Mouse (Mus musculus) bone marrow, adult 2 months (tissue): ENCODE measurements at regions not wholly inside any gene's neighbourhood (a gene's known extent, or its start where the extent isn't known, plus 50 kb on each side); places are given as distances from the start of the nearest gene placed in this dataset.

ENCODE experiments used
- CTCF ChIP-seq: fragments of 200-500 bp; IDR thresholded peaks from 2 replicates; pipeline ENCODE4 v1.5.1; 2011; ENCODE audit warnings: low read length, control low read depth; ENCODE audit not compliant: control insufficient read depth, insufficient read depth
- POLR2A ChIP-seq: fragments of 200-500 bp; IDR thresholded peaks from 2 replicates; pipeline ENCODE4 v1.6.1; 2011; ENCODE audit warnings: low read depth, mild to moderate bottlenecking, control low read depth, low read length, borderline replicate concordance; ENCODE audit not compliant: control insufficient read depth

DNA sequence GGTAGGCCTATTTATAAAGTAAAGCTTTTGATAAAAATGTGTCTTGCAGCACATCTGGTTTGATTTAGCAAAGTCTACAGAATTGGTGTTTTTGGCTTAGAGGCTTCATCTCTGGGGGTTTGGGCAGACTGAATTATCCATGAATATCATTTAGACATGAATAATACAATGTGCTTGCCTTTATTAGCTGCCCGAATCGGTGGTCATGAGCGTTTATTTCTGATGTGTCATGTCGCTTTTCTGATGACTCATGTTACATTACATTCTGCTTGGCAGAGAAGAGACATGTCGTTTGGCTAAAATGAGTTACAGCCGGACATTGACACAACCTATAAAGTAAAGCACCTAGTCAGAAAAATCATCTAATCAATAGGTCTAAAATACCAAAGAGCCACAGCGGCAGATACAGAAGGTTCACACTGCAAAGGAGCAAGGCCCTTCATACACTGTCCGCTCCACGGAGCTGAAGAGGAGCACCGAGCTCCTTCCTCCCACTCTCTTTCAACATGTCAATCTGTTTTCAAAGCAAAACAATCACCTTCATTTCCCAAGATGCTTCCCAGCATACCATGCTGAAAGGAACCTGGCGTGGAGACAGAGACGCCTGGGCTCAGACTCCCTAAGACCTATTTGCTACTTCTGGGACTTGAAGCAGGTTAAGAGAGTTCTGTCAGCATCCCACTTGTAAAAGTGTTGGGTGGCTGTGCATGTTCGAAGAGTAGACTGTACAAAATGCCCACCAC is 120.5 kb upstream of the Esrrg start:
- TF ChIP-seq CTCF (no peak), POLR2A (no peak)
